Mouse (Mus musculus) megakaryocyte, embryonic 14.5 days (primary cell): ENCODE measurements at regions not wholly inside any gene's neighbourhood (a gene's known extent, or its start where the extent isn't known, plus 50 kb on each side); places are given as distances from the start of the nearest gene placed in this dataset.

Experiments used
- FLI1 ChIP-seq: IDR thresholded peaks from 2 replicates; pipeline ENCODE4 v1.6.1; 2012; ENCODE audit warnings: low read length, inconsistent platforms, mixed read lengths
- GATA1 ChIP-seq: IDR thresholded peaks from 3 replicates; pipeline ENCODE4 v1.6.1; 2012; ENCODE audit warnings: mixed read lengths, low read length, inconsistent platforms, borderline replicate concordance

- no peak for TF ChIP-seq GATA1
- TF ChIP-seq FLI1: no peak
Measured at GRCm38 (mm10) chr1:186888767-186889583, 78.2 kb upstream of the D1Pas1 start.
